Mouse (Mus musculus): ENCODE data around the gene Tank.

GRCm38 (mm10) chr2:61548021-61548420 lies 30.4 kb upstream of the Tank start:
- TF ChIP-seq CTCF (IDR thresholded peaks at IDR 0.05; ENCODE audit: low read depth) (no peak), EP300 (optimal IDR thresholded peaks at IDR 0.05) (no peak)
